Mouse (Mus musculus): ENCODE data around the gene Olfr1185-ps1.
"Not testable (repeated sequence)": the region's sequence is repeated elsewhere in the genome, so short reads cannot be mapped to it uniquely, and the experiment has no call there.

Olfr1185-ps1 gene

DNA sequence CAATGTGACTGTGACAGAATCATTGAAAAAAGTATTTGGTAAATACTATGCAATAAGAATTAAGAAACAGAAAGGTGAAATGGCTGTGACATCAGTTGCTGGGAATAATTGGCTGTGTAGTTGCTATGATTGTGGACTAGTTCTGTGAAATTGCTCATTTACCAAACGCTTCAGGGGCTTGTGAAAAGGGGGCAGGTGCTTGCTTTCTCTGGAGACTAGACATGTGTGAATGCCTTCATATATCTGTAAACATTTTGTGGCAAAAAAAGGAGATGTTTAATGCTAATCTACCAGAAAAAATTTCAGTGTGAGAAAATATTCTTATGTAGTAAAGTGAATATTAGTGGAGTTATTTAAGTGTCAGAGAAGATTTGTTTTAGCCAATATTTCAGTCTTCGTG, at the start of gene Olfr1185-ps1:
Olfr1185-ps1 (plus strand) TSS at position 301 of the 400 bp plus-strand sequence.
- DNase-seq (ENCODE audit: low spot score): no peak

DNA sequence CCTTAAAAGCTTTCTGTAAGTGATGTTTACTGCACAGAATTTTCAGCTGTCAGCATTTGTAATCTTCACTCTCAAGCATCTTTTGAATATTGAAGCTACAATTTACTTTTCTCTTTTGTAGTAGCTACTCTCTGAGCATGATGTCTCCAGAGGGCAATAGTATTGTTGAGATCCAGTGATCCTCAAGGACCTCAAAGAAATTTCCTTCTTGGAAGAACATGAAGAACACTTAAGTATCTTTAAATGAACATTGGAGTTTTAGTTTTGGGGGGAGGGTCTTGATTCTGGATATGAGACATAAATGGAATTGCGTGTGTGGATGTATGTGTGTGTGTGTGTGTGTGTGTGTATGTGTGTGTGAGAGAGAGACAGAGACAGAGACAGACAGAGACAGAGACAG, 44.1 kb upstream of the Olfr1185-ps1 start, which contains the start of gene Gm13757:
Gm13757 (minus strand) TSS at position 101 of the 400 bp plus-strand sequence.
- no peak for DNase-seq (ENCODE audit: low spot score)

DNA sequence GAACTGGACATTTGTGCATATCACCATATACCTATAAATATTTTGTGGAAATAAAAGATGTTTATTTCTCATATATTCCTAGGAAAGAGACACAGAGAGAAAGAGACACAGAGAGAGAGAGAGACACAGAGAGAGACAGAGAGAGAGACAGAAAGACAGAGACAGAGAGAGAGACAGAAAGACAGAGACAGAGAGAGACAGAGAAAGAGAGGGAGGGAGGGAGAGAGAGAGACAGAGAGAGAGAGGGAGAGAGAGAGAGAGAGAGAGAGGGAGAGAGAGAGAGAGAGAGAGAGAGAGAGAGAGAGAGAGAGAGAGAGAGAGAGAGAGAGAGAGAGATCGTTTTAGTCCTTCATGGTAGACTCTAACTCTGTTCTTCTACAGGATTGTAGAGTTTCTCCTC, 38.6 kb upstream of the Olfr1185-ps1 start, which contains the start of gene Olfr1183:
Olfr1183 (plus strand) TSS at position 301 of the 400 bp plus-strand sequence.
- not testable (repeated sequence) for DNase-seq (ENCODE audit: low spot score)

DNA sequence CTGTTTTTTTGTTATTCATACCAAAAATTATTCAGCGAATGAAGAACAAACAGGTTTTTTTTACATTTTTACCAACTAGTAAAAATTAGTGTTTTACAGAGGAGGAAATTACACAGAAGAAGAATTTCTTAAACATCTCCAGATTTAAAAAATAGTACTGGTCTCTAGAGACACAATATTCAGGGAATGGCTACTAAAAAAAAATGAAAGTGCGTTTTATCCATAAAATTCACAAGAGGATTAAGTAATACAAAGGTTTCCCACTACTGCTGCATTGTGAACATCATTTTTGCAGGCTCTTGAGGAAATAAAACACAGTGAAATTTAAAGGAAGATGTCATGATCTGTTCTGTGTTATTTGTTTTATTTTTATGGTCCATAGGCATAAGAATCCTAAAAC, 9.8 kb upstream of the Olfr1185-ps1 start, which contains the start of gene Olfr1184:
Olfr1184 (plus strand) TSS at position 301 of the 400 bp plus-strand sequence.
- DNase-seq (ENCODE audit: low spot score): no peak

DNA sequence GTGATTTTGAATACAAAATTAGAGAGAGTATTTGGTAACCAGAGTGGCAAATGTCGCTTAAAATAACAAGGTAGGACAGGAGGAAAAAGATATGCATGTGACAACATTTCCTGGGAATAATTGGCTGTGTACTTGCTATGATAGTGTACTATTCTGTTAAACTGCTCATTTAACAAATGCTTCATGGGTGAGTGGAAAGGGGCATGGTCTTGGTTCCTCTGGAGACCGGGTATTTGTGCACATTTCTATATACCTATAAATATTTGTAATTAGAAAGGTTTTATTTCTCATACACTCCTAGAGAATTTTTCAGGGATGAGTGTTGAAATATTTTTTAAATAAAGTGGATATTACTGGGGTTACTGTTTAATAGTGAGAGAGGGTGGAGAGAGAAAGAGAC, 25.1 kb downstream of the Olfr1185-ps1 start, which contains the start of gene Olfr1186:
Olfr1186 (plus strand) TSS at position 301 of the 400 bp plus-strand sequence.
- DNase-seq (ENCODE audit: low spot score): no peak

DNA sequence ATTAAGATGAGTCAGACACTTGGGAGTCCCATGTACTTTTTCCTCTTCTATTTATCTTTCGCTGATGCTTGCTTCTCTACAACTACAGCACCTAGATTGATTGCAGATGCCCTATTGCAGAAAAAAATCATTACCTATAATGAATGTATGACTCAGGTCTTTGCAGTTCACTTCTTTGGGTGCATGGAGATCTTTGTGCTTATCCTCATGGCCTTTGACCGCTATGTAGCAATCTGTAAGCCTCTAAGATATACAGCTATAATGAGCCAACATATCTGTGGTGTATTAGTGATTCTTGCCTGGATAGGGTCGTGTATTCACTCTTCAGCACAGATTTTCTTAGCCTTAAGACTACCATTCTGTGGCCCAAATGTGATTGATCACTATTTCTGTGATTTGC, 32.6 kb downstream of the Olfr1185-ps1 start:
- no peak for DNase-seq (ENCODE audit: low spot score)
